Mouse (Mus musculus) MEL (cell line): Measurements from ENCODE around the gene Ncs1.

Experiments used
- GABPA ChIP-seq: IDR thresholded peaks from 2 replicates; pipeline ENCODE4 v1.6.1; 2012; ENCODE audit warnings: low read depth, mild to moderate bottlenecking, inconsistent platforms, low read length, improper control_type of control experiment, moderate library complexity
- GATA1 ChIP-seq: IDR thresholded peaks from 2 replicates; pipeline ENCODE4 v1.6.1; 2011; ENCODE audit warnings: low read depth, low read length, improper control_type of control experiment

DNA sequence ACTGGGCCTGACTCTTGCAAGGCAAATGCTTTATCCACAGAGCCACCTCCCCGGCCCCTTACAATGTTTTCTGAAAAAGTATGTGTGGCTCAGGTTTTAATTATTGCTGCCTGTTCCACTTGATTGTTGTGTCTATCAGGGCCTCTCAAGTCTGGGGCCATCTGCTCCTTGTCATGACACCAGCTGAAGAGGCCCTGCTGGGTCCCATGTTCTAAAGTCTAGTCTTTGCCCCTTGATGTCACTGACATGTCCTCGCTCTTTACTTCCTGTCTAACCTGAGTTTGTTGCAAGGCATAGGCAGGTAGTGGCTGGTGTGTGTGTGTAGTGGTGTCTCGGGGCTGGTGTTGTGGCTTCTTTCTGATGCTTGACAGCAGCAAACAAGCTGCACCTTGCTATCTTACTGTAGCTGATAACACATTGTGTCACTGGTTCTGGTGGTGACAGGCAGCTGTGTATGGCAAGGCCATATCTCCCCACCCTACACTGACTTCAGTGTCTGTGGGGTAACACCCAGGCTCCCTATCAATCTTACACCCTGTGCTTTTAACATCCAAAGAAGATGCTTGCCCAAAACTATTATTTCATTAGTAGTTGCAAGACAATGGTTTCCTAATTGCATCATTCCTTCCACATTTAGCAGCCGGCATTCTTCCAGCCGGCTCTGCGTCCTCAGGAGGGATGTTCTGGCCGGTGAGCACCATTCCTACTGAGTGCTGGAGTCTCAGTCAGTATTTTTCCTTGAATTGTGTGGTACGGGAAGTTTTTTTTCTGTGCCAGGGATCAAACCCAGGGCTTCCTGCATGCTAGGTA, 96.3 kb downstream of the Ncs1 start:
- TF ChIP-seq GATA1 (no peak), GABPA (no peak)
